Mouse (Mus musculus): ENCODE results near the gene Rps25. TPM values are rescaled to one million over a fixed set of nuclear protein-coding genes. Genes with fewer than 3 reads are reported as not detected.
"Not testable (repeated sequence)": the region's sequence is repeated elsewhere in the genome, so short reads cannot be mapped to it uniquely, and the experiment has no call there.

Gene Rps25
- total RNA-seq, 2 experiments from 2014 or later: 1,182 to 1,266 TPM

DNA sequence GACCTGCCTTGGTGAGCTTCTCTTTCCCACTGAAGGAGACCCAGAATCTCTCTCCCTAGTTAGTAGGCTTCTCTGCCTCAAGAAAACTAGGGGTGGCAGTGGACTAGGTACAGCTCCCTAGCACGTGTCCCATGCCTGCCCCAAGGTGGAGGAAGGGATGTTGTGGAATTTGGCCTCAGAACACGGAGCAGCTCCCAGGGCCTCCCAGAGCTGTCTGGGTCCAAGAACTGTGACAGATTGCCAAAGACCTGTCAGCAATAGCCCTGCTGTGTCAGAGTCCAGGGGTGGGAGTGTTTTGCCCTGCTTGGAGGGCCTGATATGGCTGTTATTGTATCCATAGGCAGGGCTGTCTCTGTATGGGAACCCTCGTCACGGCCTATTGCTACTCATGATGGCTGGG is 5.9 kb upstream of the Rps25 start:
- peak in 1 of 2 experiments; percentile 49 for DNase-seq

DNA sequence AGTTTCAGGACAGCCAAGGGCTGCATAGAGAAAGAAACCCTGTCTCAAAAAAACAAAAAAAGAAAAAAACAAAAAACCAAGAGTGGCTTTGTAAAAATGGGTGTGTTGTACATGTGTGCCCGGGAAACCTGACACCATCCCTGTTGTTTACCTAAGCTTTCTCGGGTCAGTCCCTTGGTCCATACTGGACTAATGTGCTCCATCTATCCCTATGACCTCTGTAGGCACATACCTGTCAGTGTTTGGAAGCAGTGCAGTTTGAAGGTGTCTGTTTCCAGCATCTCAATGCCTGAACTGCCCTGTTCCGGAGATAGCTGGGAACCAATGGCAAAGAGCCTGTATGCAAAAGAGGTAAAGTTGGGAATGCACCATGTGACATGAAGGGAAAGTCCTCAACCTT is 1.9 kb upstream of the Rps25 start:
- no peak for DNase-seq

GRCm38 (mm10) chr9:44407752-44408097 is 786 bp downstream of the Rps25 start:
- no peak for DNase-seq

DNA sequence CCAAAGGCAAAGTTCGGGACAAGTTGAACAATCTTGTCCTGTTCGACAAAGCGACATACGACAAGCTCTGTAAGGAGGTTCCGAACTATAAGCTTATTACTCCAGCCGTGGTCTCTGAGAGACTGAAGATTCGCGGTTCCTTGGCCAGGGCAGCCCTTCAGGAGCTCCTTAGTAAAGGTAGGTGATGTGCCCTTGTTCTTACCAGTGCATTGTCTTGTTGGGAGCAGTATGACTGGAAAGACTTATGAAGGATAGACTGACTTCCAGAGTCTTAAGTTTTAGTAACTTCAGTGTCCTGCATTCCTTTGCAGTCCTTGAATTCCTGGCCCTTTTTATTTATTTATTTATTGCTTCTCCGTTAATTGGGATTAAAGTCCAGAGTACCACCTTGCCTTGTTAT is 1.8 kb downstream of the Rps25 start:
- not testable (repeated sequence) for DNase-seq

- no peak for DNase-seq
Observed at GRCm38 (mm10) chr9:44410647-44411336, 3.9 kb downstream of the Rps25 start.

- no peak for DNase-seq
Observed at GRCm38 (mm10) chr9:44411601-44412130, 4.7 kb downstream of the Rps25 start.

DNA sequence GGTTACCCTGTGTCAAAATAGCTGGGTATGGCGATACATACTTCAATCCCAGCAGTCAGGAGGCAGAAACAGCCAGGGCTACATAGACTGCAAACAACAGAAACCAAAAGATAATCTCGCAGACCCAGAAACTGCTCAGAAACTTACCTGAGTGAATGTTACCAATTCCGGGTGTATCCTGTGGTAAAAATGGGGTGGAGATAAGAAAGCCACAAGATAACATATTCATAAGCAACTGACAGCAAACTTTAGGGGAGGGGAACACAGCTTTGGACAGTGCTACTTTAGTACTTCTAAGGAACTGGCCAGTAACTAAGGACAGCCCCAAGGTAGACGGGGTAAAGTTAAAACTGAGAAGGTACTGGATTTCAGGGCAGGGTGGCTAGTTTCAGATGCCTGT is 5.4 kb downstream of the Rps25 start:
- no peak for DNase-seq

- no peak for DNase-seq
Observed at GRCm38 (mm10) chr9:44412781-44413180, 5.8 kb downstream of the Rps25 start.

- no peak for DNase-seq
Observed at GRCm38 (mm10) chr9:44417156-44417891, 10.4 kb downstream of the Rps25 start.

- DNase-seq: peak; percentile 98 to 99
Observed at GRCm38 (mm10) chr9:44417892-44418363, 11.0 kb downstream of the Rps25 start.

DNA sequence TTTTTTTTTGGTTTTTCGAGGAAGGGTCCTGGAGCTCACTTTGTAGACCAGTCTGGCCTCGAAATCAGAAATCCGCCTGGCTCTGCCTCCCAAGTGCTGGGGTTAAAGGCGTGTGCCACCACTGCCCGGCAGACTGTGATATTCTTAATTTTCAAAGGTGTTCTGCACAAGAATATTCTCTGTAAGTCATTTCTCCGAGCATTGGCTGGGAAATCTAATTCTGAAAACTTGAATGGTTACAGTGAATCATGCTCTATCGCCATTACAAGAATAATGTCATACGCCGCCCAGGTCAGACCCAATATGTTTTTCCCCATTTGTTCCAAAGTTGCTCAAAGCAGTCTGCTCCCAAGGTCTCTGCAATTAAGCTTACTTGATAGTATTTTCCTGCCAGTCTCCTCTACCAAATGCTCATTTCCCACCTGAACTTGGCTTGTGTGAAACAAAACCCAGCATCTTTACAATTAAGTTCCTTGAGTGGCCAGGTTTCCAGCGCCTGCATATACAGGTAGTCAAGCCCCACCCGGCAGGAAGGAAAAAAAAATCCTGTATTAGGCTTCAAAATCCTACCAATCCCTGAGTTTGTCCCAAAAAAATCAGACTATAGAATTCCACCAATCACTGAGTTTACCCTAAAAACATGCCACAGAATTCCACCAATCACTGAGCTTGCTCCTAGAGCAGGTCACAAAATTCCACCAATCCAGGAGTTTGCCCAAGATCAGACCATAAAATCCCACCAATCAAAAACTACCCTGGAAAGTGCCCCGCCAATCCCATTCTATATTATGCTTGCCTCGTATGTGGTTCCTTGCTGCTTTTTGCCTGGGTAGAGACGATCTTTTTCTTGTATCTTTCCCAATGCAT is 11.8 kb downstream of the Rps25 start, which contains the start of gene Ccdc84:
Ccdc84 (minus strand) TSS at position 51 of the 867 bp plus-strand sequence.
- DNase-seq: no peak

- not testable (repeated sequence) for DNase-seq
Observed at GRCm38 (mm10) chr9:44419730-44420129, 12.8 kb downstream of the Rps25 start.

GRCm38 (mm10) chr9:44420280-44420898 is 13.4 kb downstream of the Rps25 start:
- no peak for DNase-seq

- DNase-seq: no peak
Observed at GRCm38 (mm10) chr9:44423576-44423975, 16.6 kb downstream of the Rps25 start.

DNA sequence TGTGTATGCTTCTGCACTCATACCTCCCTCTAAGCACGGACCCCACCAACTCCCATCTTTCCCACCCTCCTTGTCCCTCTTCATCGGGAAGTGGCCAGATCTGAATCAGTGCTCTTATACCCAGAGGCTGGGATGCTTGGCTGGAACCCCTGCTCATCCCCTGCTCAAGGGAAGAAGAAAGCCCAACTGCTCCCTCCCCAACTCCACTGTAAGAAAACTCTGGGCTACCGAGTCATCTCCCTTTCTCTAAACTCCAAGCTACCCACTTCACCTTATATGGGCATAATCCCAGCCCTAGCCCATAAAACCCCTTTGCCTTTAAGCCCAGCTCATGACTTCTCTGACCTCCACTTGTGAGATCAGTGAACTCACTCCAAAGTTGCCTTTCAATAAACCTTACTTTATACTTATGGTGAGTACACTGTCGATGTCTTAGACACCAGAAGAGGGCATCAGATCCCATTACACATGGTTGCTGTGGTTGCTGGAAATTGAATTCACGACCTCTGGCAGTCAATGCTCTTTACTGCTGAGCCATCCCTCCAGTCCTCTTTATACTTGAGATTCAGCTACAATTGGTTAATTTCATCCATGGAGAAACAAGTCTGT is 25.7 kb downstream of the Rps25 start:
- no peak for DNase-seq

GRCm38 (mm10) chr9:44435747-44436146 is 28.8 kb downstream of the Rps25 start:
- DNase-seq: no peak

GRCm38 (mm10) chr9:44440961-44441360 is 34.0 kb downstream of the Rps25 start, which contains the start of gene Foxr1:
Foxr1 (minus strand) TSS chr9:44441136.
- DNase-seq: no peak

GRCm38 (mm10) chr9:44444402-44445025 is 37.6 kb downstream of the Rps25 start:
- DNase-seq: not testable (repeated sequence)

GRCm38 (mm10) chr9:44450387-44450786 is 43.4 kb downstream of the Rps25 start:
- DNase-seq: no peak

- peak; percentile 87 to 88 for DNase-seq
Observed at GRCm38 (mm10) chr9:44454132-44454890, 47.4 kb downstream of the Rps25 start.

All from adrenal gland, postnatal 36 days (tissue).